Mouse (Mus musculus) T-cell, adult 2 months (primary cell): ENCODE data around the gene Eif2s1.

Experiments used
- DNase-seq: peaks from one replicate; pipeline ENCODE4 v3.0.0; 2022; ENCODE audit warnings: low spot score

The Eif2s1 gene

DNA sequence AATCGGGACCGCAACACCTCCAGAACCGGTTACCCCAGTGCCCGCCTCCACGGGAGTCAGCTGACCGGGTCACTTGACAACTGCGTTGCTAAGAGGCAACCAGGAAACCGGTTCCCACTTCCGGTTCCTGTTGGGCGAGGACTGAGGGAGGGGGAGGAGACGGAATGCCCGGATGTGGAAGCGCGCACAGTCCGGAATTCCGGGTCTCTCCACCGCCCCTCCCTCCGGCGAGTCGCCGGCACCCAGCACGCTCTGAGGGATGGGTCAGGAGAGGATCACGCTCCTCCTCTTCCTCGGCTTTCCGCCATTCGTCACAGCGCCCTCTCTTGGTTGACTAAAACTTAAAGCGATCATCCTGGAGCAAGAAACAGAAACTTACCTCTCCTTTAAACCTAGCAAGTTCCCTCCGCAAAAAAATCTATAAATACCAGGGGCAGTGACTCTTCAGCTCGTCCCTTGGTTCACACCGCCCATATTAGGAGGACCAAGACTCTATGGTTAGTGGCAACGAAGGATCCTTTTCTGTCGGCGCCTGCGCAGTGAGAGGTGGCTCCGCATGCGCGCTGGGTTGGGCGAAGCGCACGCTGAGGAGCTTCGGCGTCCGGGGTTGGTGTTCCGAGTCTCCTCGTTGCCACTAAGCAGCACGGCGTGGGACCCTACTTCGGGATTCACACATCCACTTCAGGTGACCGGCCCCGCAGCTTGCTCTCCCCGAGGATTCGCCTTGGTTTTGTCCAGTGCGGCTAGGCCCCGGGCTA, at the start of gene Eif2s1, which contains the start of gene Atp6v1d:
TSS of gene Eif2s1 (plus strand) at position 324 of the 758 bp plus-strand sequence.
TSS of gene Atp6v1d (minus strand) at position 143 of the 758 bp plus-strand sequence.
- peak; percentile 99 for DNase-seq

DNA sequence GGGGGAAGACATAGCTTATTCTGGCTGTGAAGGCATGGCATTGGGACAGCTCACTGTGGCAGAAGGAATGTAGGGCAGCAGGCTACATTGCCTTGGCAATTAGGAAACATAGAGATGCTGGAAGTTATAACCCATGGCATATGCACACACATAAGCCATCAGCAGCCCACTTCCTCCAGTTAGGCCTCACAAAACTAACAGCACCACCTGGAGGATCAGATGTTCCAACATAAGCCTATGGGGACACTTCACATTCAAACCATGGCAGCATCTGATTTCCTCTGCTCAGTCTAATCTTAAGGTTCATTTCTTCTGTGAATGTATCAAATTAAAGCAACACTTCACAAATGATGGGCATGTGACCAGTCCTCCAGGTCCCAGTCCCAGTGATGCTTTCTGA, 47.2 kb upstream of the Eif2s1 start:
- no peak for DNase-seq

DNA sequence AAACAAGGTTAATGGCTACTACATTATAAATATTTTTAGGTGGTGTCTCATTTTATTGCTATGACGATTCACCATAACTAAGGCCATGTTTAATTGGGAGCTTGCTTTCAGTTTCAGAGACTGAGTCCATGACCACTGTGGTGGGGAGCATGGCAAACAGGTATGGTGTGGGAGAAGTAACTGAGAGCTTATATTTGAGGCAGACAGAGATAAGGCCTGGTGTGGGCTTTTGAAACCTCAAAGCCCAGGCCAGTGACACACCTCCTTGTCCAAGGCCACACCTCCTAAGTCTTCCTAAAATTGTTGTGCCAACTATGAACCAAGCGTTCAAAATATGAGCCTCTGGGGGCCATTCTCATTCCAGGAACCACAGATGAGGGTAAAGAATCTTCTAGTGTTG, 27.1 kb upstream of the Eif2s1 start:
- no peak for DNase-seq

DNA sequence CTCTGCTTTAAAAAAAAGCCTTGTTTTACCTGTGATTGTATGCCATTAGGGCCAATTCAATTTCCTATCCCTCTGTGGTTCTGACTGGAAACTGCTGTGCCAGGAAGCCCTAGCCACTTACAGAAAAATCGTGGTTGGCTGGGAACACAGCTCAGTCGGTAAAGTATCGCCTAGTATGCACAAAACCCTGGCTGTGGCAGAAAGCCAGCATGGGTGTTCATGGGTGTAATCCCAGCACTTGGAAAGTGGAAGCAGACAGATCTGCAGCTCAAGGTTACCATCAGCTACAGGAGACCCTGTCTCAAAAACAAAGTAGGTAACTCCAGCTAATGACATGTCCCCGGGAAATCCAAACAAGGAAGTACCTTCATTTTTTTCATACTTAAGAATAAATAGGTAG, 21.7 kb upstream of the Eif2s1 start:
- DNase-seq: no peak

DNA sequence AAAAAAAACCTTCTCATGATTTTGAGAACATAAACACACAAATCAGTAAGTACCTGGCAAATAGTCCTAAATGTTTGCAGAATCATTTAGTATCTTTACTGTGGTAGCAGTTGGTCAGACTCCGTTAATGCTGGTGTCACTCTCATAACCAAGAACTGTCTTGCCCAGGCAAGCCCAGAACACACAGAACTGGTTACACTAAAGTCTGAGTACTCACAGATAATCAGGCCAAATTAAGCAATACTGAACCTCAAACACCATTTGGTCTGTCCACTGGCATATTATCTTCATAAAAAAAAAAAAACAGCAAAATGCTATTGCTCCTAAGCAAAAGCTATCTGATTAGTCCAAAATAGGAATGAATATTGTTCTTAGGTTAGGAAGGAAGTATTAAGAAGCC, 19.2 kb upstream of the Eif2s1 start:
- DNase-seq: no peak

DNA sequence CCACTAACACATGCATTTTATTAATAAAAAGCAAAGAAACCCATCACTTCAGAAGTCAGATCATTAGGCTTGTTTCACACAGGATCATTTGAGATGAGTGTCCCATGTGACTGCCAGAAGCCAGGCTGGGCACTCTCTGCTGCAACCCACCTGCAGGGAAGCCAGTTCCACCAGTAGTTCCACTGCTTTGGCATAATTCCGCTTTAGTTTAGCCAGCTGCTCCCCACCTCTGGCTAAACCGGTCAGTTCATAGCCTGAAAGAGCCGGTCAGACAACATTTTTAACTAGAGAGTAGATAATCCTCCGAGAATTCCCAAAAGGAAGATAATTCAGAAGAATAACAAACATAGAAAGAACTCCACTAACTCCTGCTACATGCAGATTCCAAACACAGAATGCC, 13.4 kb upstream of the Eif2s1 start:
- DNase-seq: no peak

DNA sequence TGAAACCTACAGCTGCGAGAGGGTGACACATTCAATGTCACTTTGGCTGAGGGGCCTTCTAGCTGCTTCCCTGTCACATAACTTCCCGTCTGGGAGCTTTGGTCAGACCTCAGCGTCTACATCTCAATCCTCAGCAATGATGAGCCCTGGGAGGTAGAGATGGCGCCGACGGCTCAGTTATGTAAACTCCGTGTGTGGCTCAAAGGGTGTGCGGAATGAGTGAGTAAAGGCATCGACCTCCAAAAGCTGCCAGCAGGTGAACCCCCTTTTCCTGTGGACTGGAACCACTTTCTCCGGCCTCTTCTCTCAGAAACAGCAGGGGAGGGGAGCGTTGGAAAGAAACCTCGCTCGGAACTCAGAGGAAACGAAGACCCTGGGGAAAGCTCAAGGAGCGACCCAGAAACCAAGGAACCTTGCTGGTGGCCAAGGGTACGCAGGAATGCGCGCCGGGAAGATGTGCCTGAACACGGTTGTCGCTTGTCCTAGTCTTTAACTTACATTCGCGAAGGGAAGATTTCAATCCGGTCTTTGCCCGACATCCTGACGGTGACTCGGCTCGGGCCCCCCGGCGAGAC, 611 bp upstream of the Eif2s1 start:
- no peak for DNase-seq

DNA sequence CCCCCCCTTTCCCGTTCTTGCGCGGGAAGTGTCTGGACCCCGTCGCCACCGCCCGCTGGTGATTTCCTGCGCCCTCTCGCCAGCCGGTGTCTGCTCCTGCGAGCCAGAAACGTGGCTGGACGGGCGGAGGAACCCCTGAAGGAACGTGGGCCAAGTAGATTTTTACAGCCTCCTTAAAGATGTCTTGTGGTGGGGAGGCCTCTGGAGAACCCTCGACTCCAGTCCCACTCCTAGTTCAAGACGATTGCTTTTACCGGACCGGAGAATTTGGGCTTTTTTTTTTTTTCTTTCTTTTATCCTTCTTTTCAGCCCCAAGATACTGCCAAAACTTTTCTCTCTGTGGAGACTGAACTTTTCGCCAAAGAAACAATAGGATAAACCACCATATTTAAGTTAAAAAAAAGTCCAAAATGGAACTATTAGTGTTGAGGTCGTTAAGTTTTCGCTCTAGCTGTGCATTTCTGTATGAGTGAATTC, 673 bp downstream of the Eif2s1 start:
- no peak for DNase-seq

DNA sequence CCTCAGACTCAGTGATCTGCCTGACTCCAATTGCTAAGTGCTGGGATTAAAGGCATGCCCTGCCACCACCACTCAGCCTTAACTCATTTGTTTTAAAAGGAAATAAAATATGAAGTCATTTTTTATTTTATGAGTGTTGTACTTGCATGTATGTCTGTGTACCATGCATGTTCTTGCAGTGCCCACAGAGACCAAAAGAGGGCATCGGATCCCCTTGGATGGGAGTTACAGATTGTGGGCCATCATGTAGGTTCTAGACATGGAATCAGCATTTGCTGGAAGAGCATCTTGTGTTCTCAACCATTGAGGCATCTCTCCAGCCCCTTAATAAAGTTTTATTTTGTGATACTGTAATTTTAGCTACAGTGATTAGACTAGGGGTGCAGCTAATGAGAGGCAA, 3.8 kb downstream of the Eif2s1 start:
- DNase-seq: peak; percentile 32

DNA sequence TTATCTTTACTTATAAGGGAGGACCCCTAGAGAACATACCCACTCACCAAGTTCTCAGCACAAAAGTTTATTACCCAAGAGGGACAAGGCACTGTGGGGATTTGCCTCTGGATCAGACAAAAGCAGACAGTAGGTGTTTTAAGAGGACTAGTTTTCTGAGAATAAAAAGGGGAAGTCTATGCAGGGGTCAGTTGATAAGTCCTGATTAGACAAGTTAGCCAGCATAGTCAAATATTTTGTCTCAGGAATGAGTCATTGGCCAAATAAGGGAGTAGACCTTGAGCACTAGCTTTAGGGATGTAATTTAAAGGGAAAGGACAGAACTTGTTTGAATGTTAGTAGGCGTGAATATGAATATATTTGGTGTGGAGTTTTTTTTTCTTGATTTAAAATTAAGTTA, 6.5 kb downstream of the Eif2s1 start:
- DNase-seq: no peak

DNA sequence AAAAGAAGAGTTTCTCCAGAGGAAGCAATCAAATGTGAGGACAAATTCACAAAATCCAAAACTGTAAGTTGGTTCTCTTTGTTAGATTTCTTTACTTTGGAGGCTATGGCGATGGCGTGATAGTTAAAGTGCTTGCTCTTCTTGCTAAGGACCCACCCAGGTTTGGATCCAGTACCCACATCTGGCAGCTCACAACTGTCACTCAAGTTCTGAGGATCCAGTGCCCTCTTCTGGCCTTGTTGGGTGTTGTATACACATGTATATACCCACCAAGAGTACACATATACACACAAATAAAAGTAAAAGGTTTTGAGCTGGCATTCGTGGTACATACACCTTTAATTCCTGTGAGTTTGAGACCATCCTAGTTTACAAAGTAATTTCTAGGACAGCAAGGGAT, 13.0 kb downstream of the Eif2s1 start:
- no peak for DNase-seq

DNA sequence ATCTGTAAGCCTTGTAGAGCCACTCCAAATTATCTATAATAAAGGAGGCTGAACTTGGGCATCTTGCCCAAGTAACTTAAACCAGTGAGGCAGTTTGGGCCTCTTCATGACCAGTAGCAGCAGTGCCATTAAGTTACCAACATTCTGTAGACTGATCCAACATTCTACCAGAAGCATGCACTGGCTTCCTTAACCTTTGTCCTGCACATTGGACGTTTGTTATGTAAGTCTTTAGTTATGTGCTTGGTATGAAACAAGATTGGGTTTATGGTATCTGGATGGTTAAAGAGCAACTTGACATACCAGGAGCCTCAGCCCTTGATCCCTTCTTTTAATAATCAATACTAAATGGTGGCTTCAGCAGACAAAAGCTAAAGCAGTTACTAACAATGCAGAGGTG, 28.4 kb downstream of the Eif2s1 start:
- no peak for DNase-seq

DNA sequence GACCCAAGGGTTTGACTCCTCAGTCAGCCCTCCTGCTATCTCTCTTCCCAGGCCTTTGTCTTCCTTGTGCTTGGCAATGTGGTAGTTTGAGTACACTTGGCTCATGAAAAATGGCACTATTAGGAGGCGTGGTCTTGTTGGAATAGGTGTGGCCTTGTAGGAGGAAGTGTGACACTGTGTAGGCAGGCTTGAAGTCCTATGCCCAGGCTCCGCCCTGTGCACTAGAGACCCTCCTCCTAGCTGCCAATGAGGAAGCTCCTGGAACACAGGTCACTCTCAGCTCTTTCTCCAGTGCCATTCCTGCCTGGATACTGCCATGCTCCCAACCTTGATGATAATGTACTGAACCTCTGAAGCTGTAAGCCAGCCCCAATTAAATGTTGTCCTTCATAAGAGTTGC, 29.5 kb downstream of the Eif2s1 start:
- no peak for DNase-seq

DNA sequence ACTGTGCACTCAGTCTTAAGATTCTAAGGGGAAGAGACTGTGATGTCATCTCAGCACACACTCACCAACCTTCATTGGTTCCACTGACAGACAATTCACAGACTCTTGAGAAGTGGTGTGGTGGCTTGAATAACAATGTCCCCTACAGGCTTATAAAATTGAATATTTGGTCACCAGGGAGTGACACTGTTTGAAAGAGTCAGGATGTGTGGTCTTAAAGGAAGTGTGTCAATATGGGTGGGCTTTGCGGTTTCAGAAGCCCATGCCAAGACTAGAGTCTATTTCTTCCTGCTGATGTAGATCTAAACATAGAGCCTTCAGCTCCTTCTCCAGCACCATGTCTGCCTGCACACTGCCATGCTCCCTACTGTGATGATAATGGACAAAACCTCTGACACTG, 36.2 kb downstream of the Eif2s1 start:
- no peak for DNase-seq

DNA sequence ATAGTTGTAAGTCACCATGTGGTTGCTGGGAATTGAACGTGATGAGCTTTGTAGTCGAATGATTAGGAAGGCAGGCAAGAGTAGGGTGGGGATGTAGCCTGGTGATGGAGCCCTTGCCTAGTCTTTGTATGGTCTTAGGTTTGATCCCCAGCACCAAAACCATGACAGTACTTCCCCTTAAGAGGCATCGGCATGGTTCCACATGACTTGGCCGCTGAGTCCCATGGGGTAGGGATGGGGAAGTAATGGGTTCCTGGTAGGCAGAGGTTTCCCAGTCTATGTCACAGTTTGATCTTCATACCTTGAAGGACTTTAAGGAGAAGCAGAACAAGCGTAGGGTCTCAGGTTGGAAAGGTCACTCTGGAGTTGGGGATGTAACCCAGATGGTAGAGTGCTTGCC, 39.8 kb downstream of the Eif2s1 start:
- no peak for DNase-seq

DNA sequence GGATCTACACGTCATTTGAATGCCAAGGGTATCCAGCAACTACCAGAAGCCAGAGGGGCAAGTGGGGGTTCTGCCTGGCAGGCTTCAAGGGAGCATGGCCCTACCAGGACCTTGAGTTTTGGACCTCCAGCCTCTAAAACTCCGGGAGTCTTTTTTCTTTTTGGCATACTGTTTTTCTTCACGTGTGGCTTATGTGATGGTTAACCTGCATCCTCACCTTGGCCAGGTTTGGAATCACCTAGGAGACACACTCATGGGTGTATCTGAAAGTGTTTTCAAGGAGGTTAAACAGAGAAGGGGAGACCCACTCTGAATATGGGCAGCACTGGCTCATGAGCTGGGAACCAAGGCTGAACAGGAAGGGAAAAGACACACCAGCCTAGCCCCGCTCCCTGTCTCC, 41.7 kb downstream of the Eif2s1 start:
- no peak for DNase-seq

DNA sequence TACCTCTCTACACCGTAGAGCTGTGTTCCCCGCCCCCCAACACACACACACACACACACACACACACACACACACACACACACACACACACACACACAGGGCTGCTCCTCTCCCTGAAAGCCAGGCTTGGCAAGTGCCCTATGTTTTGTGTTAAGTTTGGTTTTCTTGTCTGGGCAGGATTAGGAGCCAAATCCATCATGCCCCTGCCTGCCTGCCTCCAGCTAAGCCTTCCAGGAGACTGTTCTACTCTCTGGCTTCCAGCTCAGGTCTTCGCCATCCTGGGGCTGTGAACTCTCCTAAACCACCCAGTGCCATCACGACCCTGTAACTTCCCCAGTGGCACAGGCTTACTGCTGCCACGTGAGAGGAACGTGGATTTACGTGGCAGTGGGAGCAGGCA, 42.9 kb downstream of the Eif2s1 start:
- DNase-seq: no peak

DNA sequence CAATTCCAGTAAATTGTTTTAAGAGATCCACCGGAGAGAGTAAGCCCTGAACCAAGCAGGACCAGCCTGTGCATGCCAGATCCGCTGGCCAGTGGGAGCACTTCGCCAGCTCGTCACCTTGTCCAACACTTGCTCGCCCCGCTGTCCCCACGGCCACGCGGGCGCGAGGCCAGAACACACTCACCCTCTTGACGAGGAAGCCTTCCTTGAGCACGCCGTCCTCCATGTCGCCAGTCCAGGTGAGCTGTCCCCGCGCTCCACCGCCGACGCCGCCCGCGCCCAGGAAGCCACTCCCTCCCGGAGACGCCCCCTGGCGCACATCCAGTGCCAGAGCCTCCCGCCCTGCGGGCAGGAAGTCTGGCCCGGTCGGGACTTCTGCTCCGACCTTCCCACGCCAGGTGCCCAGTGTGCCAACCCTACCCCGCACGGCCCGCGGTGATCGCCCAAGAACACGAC, 45.1 kb downstream of the Eif2s1 start, which contains the start of gene Plek2:
TSS of gene Plek2 (minus strand) at position 258 of the 456 bp plus-strand sequence.
- DNase-seq: peak; percentile 42

DNA sequence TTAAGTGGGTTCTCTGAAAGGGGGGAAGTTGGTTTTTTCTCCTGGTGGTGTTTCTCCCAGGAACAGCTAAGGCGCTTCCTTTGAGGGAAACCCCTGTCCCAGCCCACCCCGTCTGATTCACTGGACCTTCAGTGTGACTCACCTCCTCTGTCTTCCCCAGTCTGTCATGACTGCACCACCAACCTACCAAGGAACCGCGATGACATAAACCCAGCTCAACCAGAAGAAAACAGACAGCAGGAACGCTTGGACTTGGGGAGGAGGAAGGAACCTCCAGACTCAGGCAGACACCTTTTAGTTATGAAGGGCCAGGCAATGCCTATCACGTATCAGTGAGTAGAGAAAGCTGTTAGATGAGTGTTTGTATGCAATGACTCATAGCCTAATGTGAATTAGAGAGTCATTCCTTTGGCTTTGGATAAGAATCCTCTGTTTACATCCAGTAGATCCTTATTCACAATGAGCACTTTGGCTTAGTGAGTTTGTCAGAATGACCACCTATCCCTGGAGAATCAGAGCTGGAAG, 46.5 kb downstream of the Eif2s1 start:
- no peak for DNase-seq

DNA sequence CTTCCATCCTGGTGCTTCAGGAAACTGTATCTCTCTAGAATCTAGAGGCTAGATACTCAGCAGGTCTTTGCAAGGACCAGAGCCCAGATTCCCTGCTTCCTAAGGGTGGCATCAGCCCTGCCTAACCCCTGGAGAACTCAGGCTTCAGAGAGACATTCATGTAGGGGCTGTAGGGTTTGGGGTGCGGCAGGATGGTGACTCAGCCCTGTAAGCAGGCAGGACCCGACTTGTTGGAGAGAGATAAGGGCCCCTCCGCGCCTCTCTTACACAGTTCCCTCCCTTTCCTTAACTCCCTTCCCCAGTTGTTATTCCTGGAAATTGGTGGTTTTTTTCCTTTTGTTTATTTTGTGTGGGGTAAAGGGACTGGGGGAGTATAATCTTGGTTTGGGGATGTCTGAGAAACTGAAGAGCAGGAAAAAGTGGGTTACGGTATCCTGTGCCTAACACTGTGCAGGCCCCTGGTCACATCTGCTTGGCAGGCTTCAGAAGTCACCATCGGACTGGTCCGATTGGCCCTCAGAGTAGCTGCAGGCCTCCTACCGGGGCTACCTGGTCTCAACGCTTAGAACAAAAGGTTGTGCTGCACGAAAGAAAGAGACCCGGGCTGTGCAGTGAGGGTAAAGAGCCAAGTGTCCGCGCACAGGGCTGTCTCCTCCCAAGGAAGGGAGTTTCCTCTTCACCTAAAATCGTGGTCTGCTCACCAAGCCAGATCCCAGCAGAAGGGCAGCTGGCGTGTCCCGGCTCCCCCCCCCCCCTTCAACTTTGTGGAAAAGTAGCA, 49.3 kb downstream of the Eif2s1 start:
- no peak for DNase-seq

DNA sequence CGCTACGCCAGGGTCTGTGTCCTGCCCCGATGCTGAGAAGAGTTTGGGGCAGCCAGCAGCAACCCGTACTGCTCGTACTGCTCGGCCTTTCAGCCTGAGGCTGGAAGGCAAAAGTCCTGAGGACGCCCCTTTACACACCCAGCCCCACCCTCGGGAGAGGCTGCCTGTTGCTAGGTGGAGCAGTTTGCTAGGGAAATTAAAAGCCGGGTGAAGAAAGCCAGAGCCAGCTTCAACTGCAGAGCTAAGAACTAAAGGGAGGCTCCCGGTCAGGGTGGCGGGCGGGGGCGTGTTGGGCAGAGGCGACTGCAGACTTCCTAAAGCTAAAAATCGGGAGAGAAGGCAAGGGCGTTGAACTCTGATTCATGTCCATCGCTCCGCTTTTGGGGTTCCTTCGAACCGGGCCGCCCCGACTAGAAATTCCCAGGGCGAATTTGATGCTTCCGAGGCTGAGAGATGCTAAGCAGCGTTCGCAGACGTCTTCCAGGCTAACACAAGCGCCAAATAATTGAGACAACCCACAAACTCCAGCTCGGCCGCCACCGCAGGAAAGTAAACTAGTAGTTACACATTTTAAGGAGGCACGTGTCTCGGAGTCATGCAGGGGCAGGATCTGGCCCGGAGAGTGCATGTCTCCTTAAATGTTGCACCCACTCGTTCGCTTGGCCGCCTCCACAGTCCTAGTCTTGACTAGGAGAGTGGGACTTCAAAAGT, 50.2 kb downstream of the Eif2s1 start:
- no peak for DNase-seq

DNA sequence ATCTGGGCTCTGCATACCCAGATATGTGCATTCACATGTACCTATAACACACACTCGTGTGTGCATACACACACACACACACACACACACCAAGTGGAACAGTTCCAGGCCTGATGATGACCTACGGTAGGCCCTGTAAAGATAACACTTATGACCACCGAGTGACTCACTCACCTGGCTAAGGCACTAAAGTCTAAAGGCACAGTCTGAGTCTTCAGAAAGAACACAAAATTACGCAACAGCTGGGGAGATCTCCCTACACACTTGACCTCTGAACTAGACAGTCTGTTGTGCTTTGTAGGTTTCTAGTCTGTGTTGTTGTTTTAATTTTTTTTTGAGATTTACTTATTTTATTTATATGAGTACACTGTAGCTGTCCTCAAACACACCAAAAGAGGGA, 52.8 kb downstream of the Eif2s1 start:
- no peak for DNase-seq
